Mouse (Mus musculus): ENCODE measurements around the gene Limch1.

The Limch1 gene

DNA sequence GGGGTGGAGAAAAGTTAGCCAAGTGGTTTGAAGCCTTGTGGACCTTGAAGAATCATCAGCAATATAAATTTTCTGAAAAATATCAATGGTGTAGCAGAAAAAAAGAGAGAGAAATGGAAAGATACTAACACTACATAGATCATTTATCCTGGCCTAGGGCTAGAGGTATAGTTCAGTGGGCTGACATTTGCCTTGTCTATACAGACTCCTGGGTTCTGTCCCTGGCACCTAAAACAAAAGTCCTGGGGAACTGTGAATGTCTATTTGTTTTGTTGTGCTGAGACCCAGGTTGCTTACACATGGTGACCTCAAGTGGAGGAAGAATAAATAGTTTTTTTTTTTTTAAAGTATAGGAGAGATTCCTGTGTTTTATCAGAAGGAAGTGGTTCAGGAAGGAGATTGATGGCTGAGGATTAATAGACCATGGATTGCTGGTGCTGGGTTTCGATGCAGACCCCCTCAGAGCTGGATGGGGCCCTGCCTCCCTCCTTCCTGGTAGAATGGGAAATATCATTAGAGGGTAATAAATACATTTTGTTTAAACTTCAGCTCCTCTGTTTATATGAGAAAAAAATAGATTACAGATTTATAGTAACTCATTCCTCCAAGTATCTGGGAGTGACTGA, 40.5 kb downstream of the Limch1 start:
- DNase-seq (ENCODE audit: low spot score): no peak

DNA sequence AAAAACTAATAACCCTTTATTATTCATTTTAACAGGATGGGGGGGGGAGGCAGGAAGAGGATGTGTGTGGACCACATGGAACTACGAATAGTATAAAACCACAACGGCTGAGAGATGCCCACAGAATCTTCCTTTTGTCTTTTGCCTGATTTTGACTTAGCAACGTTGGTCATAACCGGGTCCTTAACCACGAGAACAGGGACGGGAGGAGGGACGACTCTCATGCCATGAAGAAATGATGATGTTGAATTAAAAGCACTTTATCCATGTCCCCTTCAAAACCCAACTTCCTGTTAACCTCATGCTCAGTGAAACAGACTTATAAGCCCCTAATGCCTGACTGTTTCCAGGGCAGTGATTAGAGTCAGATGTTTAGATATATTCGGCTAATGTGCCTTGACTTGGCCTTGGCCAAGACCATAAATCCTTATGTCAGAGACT, 41.0 kb downstream of the Limch1 start:
- DNase-seq (ENCODE audit: low spot score): no peak

DNA sequence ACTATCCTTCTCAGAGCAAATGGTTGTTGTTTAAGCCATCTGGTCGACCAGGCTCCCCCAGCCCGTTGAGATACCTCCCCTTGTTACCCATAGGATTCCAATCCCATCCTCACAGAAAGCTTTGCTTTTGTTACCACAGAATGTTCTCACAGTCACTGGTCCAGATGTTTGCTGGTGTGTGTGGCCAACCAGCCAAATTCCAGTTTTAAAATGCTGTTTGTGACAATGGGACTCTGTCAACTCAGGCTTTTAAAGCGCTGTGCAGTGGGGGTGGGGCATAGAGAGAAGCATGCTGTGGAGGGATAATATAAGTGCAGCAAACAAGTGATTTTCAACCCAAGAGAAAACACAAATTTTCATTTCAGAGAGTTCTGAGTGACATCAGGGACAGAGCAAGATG, 43.4 kb downstream of the Limch1 start:
- DNase-seq (ENCODE audit: low spot score): no peak

DNA sequence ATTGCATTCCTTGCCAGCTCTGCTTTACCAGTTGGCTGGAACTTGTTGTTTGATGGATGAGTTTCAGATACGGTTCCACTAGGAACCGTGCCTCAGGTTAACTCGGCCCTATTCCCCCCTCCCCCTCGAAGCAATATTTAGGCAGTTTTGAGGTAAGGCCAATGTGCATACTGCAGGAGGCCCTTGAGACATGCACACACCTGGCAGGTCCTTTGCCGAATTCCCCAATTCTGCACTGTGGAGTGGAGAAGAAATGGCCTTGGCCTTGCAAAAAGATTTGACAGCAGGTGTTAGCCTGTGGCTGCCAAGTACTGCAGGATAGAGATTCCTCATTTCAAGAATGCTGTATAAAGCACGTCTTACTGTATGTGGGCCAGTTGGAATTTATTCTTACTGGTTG, 45.5 kb downstream of the Limch1 start:
- no peak for DNase-seq (ENCODE audit: low spot score)

DNA sequence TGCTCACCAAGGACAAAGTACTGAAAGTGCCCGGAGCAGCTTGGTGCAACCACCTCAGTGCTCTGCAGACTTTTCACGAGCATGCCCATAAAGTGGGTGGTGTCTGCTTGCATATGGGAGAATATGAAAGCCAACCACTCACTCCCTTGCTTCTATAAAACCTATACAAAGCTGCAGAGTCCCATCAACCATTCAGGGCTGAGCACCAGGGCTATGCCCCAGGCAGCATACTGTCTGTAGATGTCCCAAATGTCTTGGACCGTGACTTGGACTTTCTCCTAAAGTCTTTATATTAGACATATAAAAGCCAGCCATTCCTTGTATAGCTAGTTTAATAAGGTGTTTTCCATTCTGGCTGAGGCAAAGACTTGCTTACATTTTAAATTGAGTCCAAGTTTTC, 47.6 kb downstream of the Limch1 start:
- DNase-seq (ENCODE audit: low spot score): no peak

DNA sequence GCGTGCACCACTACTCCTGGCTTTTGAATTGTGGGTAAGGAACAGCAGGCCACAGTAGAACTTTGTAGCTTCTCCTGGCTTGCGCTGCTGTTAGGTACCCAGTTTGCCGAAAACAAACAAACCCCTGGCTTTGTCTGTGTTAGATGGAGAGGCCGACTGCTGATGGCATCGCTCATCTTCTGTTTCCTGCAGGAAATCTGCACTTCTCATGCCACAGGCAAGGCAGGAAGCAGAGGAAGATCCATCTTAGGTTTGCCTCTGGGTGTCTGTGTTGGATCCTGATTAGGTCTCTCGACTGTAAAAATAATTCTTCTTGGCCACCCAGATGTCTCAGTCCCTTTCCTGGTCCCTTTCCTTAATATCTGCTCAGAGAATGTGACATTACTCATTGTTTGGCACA, 51.7 kb downstream of the Limch1 start:
- no peak for DNase-seq (ENCODE audit: low spot score)

DNA sequence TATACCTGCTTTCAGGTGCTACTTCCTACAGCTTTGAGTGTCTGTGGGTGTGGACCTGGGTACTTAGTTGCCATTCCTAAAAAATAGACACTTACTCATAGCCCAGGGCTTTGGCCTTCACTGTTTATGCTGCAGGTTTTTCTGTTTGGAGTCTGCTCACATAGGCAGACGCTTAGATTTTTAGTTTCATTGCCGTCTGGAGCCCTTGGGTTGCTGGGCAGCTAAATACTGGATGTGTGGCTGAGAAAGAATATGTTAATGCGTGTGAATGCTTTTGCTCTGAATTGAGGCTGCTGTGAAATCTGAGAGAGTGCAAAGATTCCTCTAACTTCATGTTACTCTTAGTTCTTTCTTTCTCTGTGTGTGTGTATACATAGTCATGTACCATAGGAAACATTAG, 52.5 kb downstream of the Limch1 start:
- DNase-seq (ENCODE audit: low spot score): no peak

DNA sequence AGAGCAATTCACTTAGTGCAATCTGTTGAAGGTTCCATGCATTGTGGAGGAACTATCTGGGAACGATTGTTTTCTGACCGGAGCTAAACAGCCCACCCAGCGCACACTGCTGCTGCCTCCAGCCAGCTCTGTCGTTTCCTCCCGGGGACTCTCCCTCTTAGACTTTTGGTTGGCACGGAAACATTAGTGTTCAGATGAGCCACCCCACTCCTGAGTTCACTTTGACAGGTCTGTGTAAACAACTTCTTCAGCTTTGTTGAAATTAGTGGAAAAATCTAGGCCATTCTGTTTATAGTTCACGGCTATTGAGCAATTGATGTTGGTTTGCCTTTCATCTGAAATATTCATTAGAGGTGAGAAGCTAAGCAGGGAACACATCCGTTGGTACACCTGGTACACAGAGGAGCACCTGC, 53.0 kb downstream of the Limch1 start:
- DNase-seq (ENCODE audit: low spot score): no peak

DNA sequence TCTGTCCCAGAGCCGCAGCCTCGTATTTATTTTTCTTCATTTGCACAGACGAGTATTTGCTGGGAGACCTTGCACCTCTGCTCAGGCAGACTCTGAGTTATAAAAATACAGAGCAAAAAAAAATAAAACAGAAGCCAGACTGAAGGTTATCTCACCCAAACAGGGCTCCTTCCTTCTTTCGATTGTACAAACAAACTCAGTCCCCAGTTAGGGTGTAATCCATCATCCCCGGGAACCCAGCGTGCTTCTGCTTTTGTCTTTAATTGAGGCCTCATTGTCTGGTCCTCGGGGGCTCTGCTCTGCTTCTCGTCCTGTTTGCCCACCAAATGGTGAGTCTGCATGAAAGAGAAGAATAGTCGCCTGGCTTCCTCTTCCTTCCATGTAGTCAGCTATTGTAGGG, 54.6 kb downstream of the Limch1 start:
- no peak for DNase-seq (ENCODE audit: low spot score)

DNA sequence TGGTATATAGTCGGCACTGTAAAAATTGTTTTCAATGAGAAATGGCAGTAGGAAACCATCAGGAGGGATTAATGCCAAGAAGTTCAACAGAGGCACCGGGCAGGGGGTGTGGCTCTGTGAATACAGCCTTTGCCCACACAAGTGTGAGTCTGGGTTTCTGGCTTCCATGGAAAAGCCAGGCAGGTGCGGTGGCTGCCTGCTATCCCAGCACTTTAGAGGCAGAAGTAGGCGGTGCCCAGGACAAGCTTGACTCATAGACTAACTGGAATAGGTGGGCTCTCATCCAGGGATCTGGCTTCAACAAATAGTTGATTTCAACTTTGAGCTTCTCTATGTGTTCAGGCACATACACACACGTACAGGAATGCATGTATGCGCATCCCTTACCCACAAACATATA, 55.4 kb downstream of the Limch1 start:
- DNase-seq (ENCODE audit: low spot score): no peak

DNA sequence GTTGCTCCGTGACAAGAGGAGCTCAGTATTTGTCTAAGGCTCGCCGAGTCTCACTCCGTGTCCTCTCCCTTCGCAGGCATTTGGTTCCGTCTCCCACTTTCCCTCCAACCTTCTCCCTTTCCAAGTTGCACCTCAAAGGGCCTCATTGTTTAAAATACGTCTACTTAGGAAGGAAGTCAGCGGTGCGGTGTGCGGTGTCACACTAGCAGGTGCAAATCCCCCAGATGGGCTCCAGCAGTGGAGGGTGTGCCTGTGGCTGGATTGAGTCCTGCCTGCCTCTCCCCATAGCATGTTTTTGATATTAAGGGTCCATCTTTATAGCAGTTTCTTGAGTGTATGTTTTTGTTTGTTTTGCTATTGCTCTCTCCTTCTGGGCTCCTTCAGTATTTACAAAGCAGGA, 56.6 kb downstream of the Limch1 start:
- DNase-seq (ENCODE audit: low spot score): no peak

DNA sequence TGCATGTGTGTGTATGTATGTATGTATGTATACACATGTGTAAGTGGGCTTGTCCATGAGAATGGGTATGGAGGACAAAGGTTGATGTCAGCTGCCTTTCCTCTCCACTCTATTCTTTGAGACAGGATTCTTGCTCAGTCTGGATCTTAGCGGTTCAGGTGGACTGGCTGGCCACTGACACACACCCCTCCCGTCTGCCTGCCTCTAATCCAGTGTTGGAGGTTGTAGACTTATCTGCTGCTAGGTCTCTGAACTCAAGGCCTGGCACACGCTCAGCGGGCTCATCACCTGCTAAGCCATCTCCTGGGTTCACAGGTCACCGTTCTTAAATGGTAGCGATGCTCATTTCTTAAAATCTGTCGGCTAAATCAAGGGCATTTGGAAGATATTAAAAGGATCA, 60.7 kb downstream of the Limch1 start:
- no peak for DNase-seq (ENCODE audit: low spot score)

DNA sequence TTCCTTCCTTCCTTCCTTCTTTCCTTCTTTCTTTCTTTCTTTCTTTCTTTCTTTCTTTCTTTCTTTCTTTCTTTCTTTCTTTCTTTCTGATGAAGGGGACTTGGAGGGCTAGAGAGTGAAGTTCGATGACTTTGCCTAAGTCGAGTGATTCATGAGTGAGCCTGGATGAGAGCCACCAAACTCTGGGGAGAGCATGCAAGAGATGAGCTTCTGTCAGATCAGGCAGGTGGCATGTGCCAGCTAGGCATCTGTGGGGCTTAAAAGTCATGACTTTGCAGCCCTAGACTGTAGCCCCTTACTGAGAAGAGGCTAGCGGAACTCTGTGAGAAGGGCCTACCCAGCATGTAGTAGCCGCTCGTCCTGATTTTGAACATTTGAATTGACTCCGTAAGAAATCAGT, 62.1 kb downstream of the Limch1 start:
- DNase-seq (ENCODE audit: low spot score): no peak

DNA sequence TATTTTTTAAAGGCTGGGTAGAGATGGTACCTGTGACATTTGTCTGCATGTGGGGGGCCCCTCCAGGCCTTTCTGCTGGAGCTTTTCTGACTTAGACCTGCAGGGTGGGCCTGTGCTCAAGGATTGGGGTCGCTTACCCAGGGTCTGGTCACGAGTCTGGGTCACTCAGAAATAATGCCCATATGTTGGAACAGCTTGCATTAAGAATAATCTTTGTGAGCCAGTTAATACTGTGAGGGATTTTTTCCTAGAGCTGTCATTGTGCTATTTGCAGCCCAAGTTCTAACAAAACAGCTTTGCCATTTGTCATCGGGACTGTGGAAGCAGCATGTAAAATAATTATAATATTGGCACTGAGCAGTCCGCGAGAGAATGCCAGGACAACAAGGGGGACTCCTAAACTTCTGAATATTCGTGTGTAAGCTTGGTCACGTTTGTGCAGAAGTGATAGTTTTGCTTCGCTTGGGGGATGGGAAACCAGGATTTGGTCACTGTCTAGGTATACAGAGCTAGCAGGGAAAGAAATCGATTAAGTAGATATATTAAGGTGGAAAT, 63.5 kb downstream of the Limch1 start:
- no peak for DNase-seq (ENCODE audit: low spot score)

DNA sequence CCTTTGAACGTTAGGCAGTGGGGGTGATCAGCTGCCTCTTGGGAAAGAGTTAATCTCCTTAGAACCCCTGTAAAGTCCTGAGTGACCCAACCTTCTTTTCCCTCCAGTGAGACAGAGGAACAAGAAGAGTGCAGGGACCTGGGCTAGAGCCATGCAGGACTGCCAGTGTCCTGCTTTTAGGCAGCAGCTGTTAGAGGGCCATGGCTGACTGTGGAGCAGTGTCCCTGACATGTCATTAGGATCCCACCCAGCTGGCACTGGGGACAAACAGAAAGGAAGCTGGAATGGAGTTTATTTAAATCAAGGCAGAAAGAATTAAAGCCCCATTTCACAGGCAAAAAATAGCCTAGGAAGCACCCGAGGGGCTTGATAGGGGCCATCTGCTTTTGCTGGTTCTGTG, 64.8 kb downstream of the Limch1 start:
- no peak for DNase-seq (ENCODE audit: low spot score)

DNA sequence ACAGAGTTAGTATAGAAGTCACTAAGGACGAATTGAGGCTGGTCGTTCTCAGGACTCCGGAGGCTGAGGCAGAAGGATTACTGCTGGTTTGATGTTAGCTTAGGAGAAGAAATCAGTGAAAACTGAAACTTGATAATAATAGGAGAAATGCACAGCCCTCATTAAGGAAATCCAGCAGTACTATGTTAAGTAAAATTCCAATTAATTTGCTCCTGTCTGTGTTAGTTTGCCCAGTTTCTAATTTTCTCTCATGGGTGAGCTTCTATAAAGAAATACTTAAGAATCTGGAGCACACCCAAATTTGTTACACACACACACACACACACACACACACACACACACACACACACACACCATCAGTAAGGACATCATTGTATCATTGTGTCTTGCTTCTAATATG, 69.0 kb downstream of the Limch1 start:
- no peak for DNase-seq (ENCODE audit: low spot score)

DNA sequence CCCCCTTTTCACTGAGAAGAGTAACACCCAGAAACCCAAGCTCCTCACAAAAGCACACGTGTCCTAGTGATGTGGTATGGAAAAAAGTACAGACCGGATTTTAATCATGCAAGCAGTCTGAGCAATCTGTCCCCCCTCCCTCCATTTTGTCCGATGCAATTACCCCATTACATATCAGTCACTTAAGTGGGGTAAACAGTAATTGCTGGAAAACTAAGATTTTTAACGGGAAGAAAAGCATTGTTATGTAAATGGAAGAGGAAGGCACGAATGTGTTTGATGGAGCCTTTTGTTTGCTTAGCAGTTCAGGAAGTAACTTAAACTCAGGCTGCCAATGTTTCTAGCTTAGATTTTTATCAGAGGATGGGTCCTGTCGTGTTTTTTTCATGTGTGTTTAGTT, 70.2 kb downstream of the Limch1 start:
- no peak for DNase-seq (ENCODE audit: low spot score)

DNA sequence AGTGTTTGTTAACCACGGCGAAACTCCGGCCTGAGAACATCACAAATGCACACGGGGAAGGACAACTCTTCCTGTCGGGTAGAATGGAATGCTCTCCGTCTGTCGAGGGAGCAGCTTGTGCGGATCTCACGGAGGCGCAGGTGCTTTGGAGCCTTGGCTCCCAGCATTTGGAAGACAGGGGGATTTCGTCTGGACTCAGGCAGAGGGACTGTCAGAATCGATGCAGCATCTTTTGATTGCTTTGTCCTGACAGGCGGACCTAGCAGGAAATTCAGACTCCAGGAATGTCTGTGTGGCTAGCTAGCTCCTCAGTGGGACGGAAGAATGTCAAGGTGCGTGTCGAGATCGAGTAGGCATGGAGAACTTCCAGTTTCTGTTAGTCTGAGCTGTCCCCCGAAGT, 71.1 kb downstream of the Limch1 start:
- DNase-seq (ENCODE audit: low spot score): no peak

DNA sequence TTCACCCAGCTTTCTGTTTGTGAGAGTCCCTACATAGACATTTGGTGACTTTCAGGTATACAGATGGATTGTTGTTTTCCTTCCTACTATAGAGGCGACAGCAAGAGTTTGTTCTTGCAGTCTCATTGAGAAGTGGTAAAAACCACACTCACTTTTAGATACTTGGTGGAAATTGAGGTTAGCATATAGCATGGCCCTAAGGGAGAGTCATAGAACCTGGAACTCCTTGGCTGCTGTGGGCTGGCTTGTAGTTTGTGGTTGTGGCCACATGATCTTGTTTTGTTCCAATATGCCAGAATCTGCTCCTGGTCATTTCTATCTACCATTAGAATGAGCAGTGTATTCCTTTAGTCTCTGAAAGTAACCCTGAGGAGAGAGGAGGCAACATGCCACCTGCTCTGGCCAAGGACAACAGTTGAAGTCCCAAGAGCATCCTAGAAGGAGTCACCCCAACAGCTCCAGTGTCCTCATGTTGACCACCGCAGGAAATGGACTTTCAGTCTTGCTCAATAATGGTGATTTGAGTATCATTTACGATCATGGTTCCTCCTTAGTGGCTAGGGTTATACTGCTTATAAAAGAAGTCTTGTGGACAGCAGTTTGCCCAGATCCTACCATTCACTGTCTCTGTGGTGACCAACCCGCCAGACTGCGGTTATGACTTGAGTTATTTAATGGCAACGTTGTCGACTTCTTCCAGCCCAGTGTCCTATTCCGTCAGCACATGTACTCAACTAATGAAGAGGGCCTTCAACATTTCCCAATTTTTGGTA, 71.7 kb downstream of the Limch1 start:
- DNase-seq (ENCODE audit: low spot score): no peak

DNA sequence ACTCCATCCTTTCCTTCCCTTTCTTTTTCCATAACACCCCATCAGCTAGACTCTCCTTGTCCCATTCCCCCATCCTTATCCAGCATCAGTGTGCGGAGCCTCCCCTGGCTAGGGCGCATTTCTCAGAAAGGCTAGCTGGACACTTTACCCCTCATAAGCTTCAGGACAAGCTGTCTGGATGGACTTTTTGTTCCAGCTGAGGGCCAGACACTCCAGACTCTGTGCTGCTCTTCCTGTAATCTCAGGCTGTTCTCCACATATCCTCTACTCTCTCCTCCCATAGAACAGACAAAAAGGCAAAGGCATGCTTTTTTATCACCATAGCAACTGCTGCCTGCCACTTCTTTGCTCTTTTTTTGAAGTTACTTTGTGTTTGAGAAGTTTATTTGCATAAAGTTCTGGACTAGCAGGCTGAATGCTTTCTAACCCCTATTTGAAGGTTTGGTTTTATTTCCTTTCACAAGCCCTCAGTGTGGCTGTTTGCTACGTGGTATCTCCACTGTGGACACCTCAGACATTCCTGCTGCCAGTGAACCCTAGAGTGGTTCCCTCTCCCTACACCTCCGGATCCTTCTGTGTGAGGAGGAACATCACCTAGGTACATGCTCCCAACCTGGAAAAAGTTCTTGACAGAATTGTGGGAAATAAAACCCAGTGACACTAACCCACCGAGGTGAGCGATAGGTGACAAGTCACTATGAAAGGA, 77.0 kb downstream of the Limch1 start:
- no peak for DNase-seq (ENCODE audit: low spot score)

DNA sequence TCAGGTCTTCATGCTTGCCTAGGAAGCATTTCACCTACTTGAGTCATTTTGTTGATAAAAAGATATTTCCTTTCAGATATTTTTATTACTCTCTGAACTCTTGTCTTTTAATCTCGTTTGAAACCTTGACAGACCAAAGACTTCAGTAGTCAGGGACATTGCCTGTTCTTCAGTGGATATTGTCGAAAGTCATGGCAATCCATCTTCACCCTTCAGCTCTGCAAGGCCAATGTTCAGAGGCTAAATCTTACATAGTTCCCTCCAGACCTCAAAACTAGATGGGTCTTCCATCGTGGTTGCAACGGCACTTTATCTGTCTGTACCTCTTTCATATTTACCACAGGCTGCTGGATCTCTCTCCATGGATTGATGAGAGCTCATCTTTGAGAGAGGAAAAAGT, 80.0 kb downstream of the Limch1 start:
- no peak for DNase-seq (ENCODE audit: low spot score)

DNA sequence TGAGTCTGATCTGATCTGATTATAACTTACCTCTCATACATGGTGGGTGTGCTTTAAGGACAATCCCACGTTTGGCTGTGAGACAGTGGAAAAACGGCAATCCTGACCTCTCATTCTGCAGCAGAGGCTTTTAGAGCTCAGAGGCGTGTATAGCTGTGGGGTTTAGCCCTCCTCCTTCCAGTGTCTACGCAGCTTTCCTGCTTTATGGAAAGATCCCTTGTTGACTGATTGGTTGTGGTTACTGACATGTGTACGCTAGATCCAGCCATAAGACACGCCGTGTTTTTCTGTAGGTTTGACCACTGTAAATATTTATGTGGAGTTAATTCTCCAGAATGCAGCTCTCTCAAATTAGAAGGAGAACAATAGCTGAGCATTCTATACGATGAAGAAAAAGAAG, 81.2 kb downstream of the Limch1 start:
- no peak for DNase-seq (ENCODE audit: low spot score)

DNA sequence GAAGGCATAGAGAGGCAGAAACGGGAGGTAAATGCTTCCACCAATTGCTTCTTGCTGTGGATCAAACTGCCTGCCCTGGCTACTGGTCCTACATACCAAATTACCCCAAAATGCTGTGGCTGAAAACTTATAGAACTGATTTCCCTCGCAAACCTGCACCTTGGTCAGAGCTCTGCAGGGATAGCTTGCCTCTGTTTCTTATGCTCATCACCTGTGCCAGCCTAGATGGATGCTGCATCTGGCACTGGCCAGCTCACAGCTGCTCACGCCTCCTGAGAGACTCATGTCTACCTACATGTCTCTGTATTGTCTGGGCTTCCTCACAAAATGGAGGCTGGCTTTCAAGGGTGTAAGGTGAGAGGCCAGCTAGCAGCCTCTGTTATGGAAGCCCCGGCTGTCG, 83.9 kb downstream of the Limch1 start:
- no peak for DNase-seq (ENCODE audit: low spot score)
